Mouse (Mus musculus) ovary, postnatal 36 days (tissue): ENCODE results near the gene Adgrv1.
"Not testable (repeated sequence)": the region's sequence is repeated elsewhere in the genome, so short reads cannot be mapped to it uniquely, and the experiment has no call there.

Experiments
- DNase-seq: peaks from one replicate; pipeline ENCODE4 v3.0.0; 2022; ENCODE audit warnings: low spot score, mixed read lengths

The Adgrv1 gene

DNA sequence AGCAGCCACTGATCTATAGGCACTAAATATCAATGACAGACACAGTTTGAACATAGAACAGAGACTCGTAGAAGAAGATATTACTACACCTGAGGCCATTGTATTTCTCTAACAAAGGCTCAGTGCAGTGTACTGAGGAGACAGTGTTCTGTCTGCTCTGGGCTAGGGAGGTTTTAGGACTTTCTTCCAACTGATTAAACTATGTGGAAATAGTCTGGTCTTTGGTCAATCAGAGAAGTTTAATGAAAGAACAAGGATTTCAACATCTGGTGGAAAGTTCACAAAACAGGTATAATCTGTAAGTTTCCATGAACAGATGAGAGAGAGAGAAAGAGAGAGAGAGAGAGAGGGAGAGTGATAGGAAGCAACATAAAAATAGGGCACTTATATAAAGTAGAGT is 297.7 kb downstream of the Adgrv1 start:
- DNase-seq: no peak

DNA sequence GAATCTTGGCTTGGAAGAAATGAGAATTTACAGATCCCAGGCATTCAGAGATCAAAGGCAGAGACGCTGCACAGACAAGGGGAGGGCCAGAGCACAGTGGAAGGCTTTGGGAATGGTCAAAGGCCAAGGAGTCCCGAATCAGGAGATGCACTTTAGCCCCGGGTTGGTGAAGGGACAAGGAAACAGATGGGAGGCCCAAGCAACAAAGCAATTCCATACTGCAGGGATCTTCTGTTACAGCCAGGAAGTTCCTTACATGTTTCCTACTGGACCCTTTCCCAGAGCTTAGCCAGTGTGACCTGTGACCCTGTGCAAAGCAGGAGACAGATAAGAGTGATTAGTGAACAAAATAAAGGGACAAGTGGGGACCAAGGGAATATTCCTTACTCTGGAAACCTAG is 300.9 kb downstream of the Adgrv1 start:
- no peak for DNase-seq

DNA sequence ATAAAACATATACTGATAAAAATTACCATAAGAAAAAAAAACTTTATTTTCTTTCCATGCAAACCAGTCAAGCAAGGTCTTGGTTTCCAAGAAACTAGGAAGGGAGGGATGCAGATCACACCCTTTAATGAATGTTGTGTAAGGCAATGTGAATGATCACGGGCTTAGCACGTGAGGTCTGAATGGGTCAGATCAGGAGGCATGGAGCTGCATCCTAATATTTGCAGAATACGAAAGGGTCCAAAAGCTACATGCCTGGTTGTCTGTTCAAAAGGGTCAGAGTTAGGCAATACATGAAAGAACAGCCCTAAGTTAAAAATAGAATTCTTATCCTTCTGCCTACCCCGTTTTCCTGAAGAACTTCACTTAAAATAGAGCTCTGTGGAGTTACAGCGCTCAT is 303.2 kb downstream of the Adgrv1 start:
- DNase-seq: no peak

DNA sequence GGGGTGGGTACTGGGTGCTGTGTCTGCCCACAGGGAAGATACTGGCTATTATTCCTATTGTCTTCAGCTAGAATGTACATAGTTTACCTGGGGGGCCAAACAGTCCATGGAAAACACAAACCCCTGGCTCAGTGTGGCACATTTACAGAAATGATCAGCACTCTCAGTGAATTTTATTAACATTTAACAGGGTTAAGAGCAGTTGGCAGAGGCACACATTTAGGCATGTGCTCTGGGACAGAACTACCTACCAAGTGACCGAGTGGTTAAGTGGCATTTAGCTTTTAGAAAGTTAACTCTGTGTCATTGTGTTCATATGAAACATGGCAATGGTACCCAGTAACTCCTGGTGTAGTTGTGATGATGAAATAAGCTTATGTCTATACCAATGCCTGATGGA is 304.8 kb downstream of the Adgrv1 start:
- DNase-seq: no peak

- no peak for DNase-seq
Observed at GRCm38 (mm10) chr13:81325606-81326215, 307.2 kb downstream of the Adgrv1 start.

GRCm38 (mm10) chr13:81323546-81324316 is 309.2 kb downstream of the Adgrv1 start:
- DNase-seq: no peak

DNA sequence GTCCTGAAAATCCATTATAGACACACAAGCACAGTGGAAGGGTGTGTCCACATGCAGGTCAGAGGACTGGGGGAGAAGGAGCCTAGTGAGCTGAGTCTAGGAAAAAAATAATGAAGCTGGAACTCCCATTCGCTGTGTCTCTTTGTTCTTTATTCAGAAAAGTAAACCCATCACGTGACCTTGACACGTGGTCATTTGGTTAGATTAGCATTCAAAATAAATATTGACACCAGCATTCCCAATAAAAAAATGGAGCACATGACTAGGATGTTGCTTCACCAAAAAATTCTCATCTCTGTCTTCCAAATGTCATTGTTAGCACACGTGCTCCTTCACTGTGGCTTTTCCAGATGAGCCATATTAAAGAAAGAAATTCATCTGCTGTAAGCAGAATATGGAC is 316.4 kb downstream of the Adgrv1 start:
- no peak for DNase-seq

DNA sequence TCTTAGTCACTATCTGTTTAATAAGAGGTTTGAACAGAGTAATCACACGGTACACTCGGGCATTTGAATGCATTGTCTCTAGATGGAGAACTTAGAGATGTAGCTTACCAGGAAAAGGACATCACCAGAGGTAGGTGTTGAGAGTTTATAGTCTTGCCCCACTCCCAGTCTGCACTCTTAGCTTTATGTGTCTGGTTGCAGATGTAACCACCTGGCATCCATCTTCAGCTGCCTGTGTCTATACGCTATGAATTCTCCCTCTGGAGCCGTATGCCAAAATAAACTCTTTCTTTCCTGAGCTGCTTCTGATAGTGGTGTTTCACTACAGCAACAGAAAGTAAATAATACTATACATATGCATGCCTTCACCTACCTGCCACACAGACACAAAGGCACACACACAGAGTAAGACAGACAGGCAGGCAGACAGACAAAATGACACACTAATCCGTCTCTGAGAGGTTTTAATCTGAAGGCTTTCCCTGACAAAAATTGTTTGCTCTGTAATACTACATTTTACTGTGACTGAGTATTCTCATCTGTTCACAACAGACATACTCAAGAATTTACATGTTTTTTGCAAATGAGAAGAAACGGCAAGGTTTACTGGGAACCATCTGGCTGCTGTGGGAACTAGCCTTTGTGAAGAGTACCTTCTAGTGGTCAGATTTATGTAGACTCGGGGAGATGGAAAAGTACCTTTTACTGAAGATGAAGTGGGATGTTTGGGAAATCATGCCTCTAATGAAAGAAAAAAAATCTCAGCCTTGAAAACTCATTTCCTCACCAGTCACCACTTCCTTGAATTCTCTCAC is 318.4 kb downstream of the Adgrv1 start:
- DNase-seq: no peak

DNA sequence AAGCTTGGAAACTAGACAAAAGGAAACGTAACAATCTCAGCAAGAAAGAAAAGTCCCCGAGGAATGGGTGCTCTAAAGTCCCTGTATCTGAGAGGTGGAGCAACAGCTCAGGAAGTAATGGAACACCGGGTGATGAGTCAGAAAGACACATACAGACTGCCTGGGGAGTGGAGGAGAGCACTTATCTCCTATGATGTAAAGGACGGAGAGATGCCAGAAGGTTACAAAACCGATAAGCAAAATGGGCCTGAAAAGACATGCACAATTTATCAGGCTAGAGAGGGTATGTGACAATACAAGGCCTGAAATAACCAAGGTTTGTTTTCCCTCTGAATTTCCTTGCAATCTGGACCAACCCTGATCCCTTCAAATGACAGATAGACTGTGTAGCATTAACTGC is 320.8 kb downstream of the Adgrv1 start:
- DNase-seq: no peak

GRCm38 (mm10) chr13:81300851-81301250 is 332.1 kb downstream of the Adgrv1 start:
- DNase-seq: no peak

DNA sequence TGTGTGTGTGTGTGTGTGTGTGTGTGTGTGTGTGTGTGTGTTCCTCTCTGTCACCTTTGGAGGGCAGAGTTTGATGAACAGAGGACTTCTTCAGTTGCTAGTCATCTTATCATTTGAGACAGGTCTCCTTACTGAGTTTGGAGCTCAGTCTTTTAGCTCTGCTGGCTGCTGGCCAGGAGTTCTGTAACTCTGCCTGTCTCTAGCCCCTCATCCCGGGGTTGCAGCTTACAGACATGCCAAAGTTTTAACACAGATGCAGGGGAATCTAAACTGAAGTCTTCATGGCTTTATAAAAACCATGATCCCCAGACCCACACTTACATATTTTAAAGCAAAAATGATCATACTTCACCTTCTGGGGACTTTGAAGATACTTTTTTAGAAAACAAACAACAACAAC is 338.8 kb downstream of the Adgrv1 start:
- no peak for DNase-seq

- DNase-seq: no peak
Observed at GRCm38 (mm10) chr13:81282193-81282592, 350.8 kb downstream of the Adgrv1 start.

DNA sequence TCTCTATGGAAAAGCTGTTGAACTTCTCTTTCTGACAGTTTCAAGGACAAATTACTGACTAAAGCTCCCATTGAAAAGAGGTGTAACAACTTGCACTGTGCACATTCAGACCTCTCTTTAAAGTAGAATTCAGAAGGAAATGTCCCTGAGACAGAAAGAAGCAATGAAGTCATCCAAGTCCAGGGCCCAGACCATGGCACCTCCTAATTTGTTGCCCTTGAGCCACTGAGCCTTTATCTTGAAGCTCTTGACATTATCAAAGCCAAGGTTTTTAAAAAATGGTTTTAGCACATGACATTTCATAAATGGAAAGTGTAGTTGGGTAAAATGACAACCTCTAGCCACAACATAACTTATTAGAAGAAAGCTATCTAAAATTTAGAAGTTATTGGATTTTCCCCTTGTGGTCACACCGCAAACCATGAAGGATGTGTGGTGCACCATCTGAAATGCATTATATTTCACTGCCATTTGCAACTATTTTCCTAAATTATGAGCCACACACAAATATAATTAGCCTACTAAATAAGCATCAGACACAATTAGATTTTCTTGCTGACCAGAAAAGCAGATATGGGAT is 352.2 kb downstream of the Adgrv1 start:
- DNase-seq: no peak

DNA sequence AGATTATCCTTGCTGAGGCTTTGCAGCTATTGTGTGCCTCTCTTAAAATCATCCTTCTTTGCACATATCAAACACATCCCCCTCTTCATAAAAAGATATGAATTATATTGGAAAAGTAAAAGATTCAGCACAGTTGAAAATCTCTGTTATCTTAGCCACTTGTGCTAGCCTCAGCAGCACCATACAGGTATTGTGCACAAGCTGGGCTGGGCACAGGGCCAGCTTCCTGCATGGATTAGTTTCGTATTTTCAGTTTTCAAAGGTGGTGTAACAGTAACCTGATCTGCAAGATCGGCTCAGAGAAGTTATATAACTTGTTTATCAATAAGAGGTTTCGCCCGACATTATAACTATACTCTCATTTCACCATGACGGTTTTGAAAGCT is 353.6 kb downstream of the Adgrv1 start:
- DNase-seq: no peak

- DNase-seq: no peak
Observed at GRCm38 (mm10) chr13:81278669-81279350, 354.1 kb downstream of the Adgrv1 start.

DNA sequence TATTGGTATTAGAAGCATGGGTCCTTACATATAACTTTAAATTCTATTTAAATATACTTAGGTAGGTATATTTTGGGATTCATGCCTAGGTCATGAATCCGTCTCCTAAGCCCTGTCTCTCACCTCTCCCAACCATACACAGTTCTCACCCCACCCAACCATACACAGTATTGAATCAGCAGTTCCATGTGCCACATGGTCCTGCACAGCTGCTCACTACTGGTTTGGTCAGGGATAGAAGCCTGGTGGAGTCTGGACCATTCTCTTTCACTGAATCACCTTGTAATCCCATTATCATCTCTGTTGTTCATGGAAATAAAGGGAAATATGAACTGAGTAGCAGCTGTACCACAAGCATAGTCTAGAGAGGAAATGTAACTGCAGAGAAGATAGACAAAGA is 359.1 kb downstream of the Adgrv1 start:
- DNase-seq: no peak

- DNase-seq: no peak
Observed at GRCm38 (mm10) chr13:81270396-81270795, 362.6 kb downstream of the Adgrv1 start.

DNA sequence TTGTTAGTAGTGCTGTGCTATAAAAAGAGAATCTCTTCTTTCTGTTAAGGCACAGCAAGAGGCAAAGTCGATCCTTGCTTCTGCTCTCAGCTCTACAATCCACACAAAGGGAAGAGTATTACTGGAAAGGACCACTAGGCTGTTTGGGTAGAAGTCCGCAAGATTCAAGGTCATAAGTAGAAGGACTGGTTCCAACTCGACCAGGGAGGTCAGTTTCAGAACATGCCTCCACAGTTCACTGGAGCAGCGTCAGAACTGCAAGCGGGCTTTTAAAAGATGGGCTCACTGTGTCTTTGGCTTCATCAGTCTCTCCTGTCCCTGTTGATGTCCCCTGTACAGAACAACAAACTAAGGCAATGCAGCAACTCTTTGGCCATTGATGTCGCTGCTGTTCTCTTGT is 363.9 kb downstream of the Adgrv1 start:
- no peak for DNase-seq

DNA sequence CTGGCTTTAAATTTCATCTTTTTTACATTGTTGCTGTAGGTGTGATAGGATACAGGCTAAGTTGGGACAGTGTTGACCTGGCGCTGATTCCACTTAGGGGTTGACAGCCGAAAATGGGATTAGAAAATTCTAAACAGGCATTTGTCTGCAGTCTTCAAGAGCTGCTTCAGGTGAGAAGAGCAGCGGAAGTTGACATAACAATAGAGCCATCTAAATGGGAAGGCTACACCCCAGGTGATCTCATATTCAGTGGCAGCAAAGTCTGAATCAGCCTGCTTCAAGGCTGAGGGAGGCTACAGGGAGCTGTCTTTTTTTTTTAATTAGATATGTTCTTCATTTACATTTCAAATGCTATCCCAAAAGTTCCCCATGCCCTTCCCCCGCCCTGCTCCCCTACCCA is 365.5 kb downstream of the Adgrv1 start:
- not testable (repeated sequence) for DNase-seq

- no peak for DNase-seq
Observed at GRCm38 (mm10) chr13:81264465-81264864, 368.5 kb downstream of the Adgrv1 start.

DNA sequence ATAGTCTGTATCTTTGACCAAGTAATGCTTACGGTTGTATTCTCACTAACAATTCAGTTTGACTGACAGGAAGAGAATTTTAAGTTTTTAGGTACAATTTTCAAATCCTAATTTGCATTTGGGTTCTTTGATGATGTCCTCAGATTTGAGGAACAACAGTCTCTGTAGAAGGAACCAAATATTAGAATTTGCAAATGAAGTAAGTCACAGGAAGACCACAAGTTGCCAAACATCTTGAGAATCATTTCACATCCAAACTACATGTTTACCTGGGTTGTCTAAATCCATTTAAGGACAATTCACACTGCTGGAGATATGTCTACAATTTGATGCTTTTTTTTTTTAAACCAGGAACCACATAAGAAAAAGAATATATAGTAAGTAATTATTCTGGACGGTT is 391.8 kb downstream of the Adgrv1 start:
- no peak for DNase-seq

DNA sequence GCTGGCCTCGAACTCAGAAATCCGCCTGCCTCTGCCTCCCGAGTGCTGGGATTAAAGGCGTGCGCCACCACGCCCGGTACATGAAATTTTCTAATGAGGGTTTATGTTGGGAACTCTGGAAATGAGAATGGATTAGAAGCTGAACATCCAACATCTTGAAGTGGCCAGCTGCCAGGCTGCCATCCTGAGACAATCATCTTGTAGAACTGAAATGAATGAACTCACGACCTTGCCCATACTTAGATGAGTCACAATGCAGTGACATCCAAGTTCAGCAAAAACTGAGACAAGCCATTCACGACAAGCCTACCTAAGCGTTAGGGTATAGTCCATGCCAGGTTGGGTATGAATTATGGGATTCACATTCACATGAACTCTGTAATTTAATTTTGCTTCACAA is 393.1 kb downstream of the Adgrv1 start:
- DNase-seq: no peak
